Mouse (Mus musculus): ENCODE data around the gene Rap1a. TPM values are rescaled to one million over a fixed set of nuclear protein-coding genes. Genes with fewer than 3 reads are reported as not detected.

Gene Rap1a
- polyA plus RNA-seq, 1 experiment, result 6.9 TPM

GRCm38 (mm10) chr3:105774496-105774895 is 26.6 kb downstream of the Rap1a start:
- TF ChIP-seq CTCF (IDR thresholded peaks at IDR 0.05; ENCODE audit: control insufficient read depth, insufficient read depth, insufficient replicate concordance, low read depth, low read length) (no peak), POLR2A (IDR thresholded peaks at IDR 0.05; ENCODE audit: control insufficient read depth, low read depth, low read length) (no peak)
- Histone ChIP-seq H3K4me3 (ENCODE audit: control insufficient read depth, low read depth, low read length) (no peak overlapping the region), H3K27ac (ENCODE audit: control insufficient read depth, insufficient read depth, low read depth, low read length) (no peak overlapping the region), H3K27me3 (ENCODE audit: control insufficient read depth, insufficient read depth, low read length) (no peaks in the 10 kb centered on the region), H3K36me3 (ENCODE audit: control insufficient read depth, insufficient read depth, low read length) (no peaks in the 10 kb centered on the region), H3K4me1 (ENCODE audit: control insufficient read depth, insufficient read depth, low read length) (no peaks in the 10 kb centered on the region)

- Histone ChIP-seq H3K4me3 (ENCODE audit: control insufficient read depth, low read depth, low read length) (no peak overlapping the region), H3K27me3 (ENCODE audit: control insufficient read depth, insufficient read depth, low read length) (no peaks in the 10 kb centered on the region), H3K36me3 (ENCODE audit: control insufficient read depth, insufficient read depth, low read length) (no peaks in the 10 kb centered on the region), H3K27ac (ENCODE audit: control insufficient read depth, insufficient read depth, low read depth, low read length) (no peak overlapping the region), H3K4me1 (ENCODE audit: control insufficient read depth, insufficient read depth, low read length) (no peaks in the 10 kb centered on the region)
- no peak for TF ChIP-seq CTCF (IDR thresholded peaks at IDR 0.05; ENCODE audit: control insufficient read depth, insufficient read depth, insufficient replicate concordance, low read depth, low read length)
- no peak for TF ChIP-seq POLR2A (IDR thresholded peaks at IDR 0.05; ENCODE audit: control insufficient read depth, low read depth, low read length)
Measured at GRCm38 (mm10) chr3:105771534-105771933, 29.6 kb downstream of the Rap1a start.

- no peaks in the 10 kb centered on the region for H3K4me1 ChIP-seq (ENCODE audit: control insufficient read depth, insufficient read depth, low read length)
- H3K27ac ChIP-seq (ENCODE audit: control insufficient read depth, insufficient read depth, low read depth, low read length), result no peak overlapping the region
- no peaks in the 10 kb centered on the region for H3K36me3 ChIP-seq (ENCODE audit: control insufficient read depth, insufficient read depth, low read length)
- no peak for TF ChIP-seq CTCF (IDR thresholded peaks at IDR 0.05; ENCODE audit: control insufficient read depth, insufficient read depth, insufficient replicate concordance, low read depth, low read length)
- TF ChIP-seq POLR2A (IDR thresholded peaks at IDR 0.05; ENCODE audit: control insufficient read depth, low read depth, low read length), result no peak
- no peak overlapping the region for H3K4me3 ChIP-seq (ENCODE audit: control insufficient read depth, low read depth, low read length)
- H3K27me3 ChIP-seq (ENCODE audit: control insufficient read depth, insufficient read depth, low read length), result no peaks in the 10 kb centered on the region
Measured at GRCm38 (mm10) chr3:105770836-105771235, 30.3 kb downstream of the Rap1a start.

GRCm38 (mm10) chr3:105769380-105769779 is 31.8 kb downstream of the Rap1a start:
- Histone ChIP-seq H3K36me3 (ENCODE audit: control insufficient read depth, insufficient read depth, low read length) (no peaks in the 10 kb centered on the region), H3K27ac (ENCODE audit: control insufficient read depth, insufficient read depth, low read depth, low read length) (no peak overlapping the region), H3K4me3 (ENCODE audit: control insufficient read depth, low read depth, low read length) (no peak overlapping the region), H3K4me1 (ENCODE audit: control insufficient read depth, insufficient read depth, low read length) (no peaks in the 10 kb centered on the region), H3K27me3 (ENCODE audit: control insufficient read depth, insufficient read depth, low read length) (no peaks in the 10 kb centered on the region)
- TF ChIP-seq CTCF (IDR thresholded peaks at IDR 0.05; ENCODE audit: control insufficient read depth, insufficient read depth, insufficient replicate concordance, low read depth, low read length) (no peak), POLR2A (IDR thresholded peaks at IDR 0.05; ENCODE audit: control insufficient read depth, low read depth, low read length) (no peak)

- Histone ChIP-seq H3K27ac (ENCODE audit: control insufficient read depth, insufficient read depth, low read depth, low read length) (no peak overlapping the region), H3K36me3 (ENCODE audit: control insufficient read depth, insufficient read depth, low read length) (no peaks in the 10 kb centered on the region), H3K4me3 (ENCODE audit: control insufficient read depth, low read depth, low read length) (no peak overlapping the region), H3K4me1 (ENCODE audit: control insufficient read depth, insufficient read depth, low read length) (no peaks in the 10 kb centered on the region), H3K27me3 (ENCODE audit: control insufficient read depth, insufficient read depth, low read length) (no peaks in the 10 kb centered on the region)
- TF ChIP-seq CTCF (IDR thresholded peaks at IDR 0.05; ENCODE audit: control insufficient read depth, insufficient read depth, insufficient replicate concordance, low read depth, low read length) (no peak), POLR2A (IDR thresholded peaks at IDR 0.05; ENCODE audit: control insufficient read depth, low read depth, low read length) (no peak)
Measured at GRCm38 (mm10) chr3:105768529-105768928, 32.6 kb downstream of the Rap1a start.

GRCm38 (mm10) chr3:105763132-105763851 is 37.8 kb downstream of the Rap1a start:
- TF ChIP-seq POLR2A (IDR thresholded peaks at IDR 0.05; ENCODE audit: control insufficient read depth, low read depth, low read length), result no peak
- no peak for TF ChIP-seq CTCF (IDR thresholded peaks at IDR 0.05; ENCODE audit: control insufficient read depth, insufficient read depth, insufficient replicate concordance, low read depth, low read length)
- no peak overlapping the region for H3K27ac ChIP-seq (ENCODE audit: control insufficient read depth, insufficient read depth, low read depth, low read length)
- no peaks in the 10 kb centered on the region for H3K36me3 ChIP-seq (ENCODE audit: control insufficient read depth, insufficient read depth, low read length)
- no peaks in the 10 kb centered on the region for H3K4me1 ChIP-seq (ENCODE audit: control insufficient read depth, insufficient read depth, low read length)
- no peak overlapping the region for H3K4me3 ChIP-seq (ENCODE audit: control insufficient read depth, low read depth, low read length)
- H3K27me3 ChIP-seq (ENCODE audit: control insufficient read depth, insufficient read depth, low read length), result no peaks in the 10 kb centered on the region

GRCm38 (mm10) chr3:105760063-105760462 is 41.1 kb downstream of the Rap1a start:
- TF ChIP-seq CTCF (IDR thresholded peaks at IDR 0.05; ENCODE audit: control insufficient read depth, insufficient read depth, insufficient replicate concordance, low read depth, low read length) (no peak), POLR2A (IDR thresholded peaks at IDR 0.05; ENCODE audit: control insufficient read depth, low read depth, low read length) (no peak)

More at GRCm38 (mm10) chr3:105760063-105760462, 41.1 kb downstream of the Rap1a start:
- Histone ChIP-seq H3K36me3 (ENCODE audit: control insufficient read depth, insufficient read depth, low read length) (no peaks in the 10 kb centered on the region), H3K27ac (ENCODE audit: control insufficient read depth, insufficient read depth, low read depth, low read length) (no peak overlapping the region), H3K4me1 (ENCODE audit: control insufficient read depth, insufficient read depth, low read length) (no peaks in the 10 kb centered on the region), H3K4me3 (ENCODE audit: control insufficient read depth, low read depth, low read length) (no peak overlapping the region), H3K27me3 (ENCODE audit: control insufficient read depth, insufficient read depth, low read length) (no peaks in the 10 kb centered on the region)

Measured in testis, adult 2 months (tissue).